Mouse (Mus musculus): ENCODE measurements around the gene Sar1b.

The Sar1b gene

GRCm38 (mm10) chr11:51831962-51832909 lies 68.7 kb downstream of the Sar1b start:
- no peak for DNase-seq (ENCODE audit: low spot score in 2 of 2)

- no peak for DNase-seq (ENCODE audit: low spot score in 2 of 2)
Observed at GRCm38 (mm10) chr11:51832992-51833391, 69.5 kb downstream of the Sar1b start.

- no peak for DNase-seq (ENCODE audit: low spot score in 2 of 2)
Observed at GRCm38 (mm10) chr11:51833393-51834066, 70.0 kb downstream of the Sar1b start.

- no peak for DNase-seq (ENCODE audit: low spot score in 2 of 2)
Observed at GRCm38 (mm10) chr11:51834067-51834411, 70.6 kb downstream of the Sar1b start.

GRCm38 (mm10) chr11:51835598-51835997 lies 72.1 kb downstream of the Sar1b start:
- DNase-seq (ENCODE audit: low spot score in 2 of 2), result no peak

GRCm38 (mm10) chr11:51836506-51836905 lies 73.0 kb downstream of the Sar1b start:
- no peak for DNase-seq (ENCODE audit: low spot score in 2 of 2)

- DNase-seq (ENCODE audit: low spot score in 2 of 2), result no peak
Observed at GRCm38 (mm10) chr11:51837164-51838153, 74.0 kb downstream of the Sar1b start.

- no peak for DNase-seq (ENCODE audit: low spot score in 2 of 2)
Observed at GRCm38 (mm10) chr11:51839106-51839505, 75.6 kb downstream of the Sar1b start.

GRCm38 (mm10) chr11:51839973-51840372 lies 76.5 kb downstream of the Sar1b start:
- no peak for DNase-seq (ENCODE audit: low spot score in 2 of 2)

- DNase-seq (ENCODE audit: low spot score in 2 of 2), result no peak
Observed at GRCm38 (mm10) chr11:51840657-51841056, 77.2 kb downstream of the Sar1b start.

- no peak for DNase-seq (ENCODE audit: low spot score in 2 of 2)
Observed at GRCm38 (mm10) chr11:51841149-51841548, 77.7 kb downstream of the Sar1b start.

Measured in right cerebral cortex, postnatal 36 days (tissue).